Mouse (Mus musculus): Measurements from ENCODE around the gene Gm33815.
"Not testable (repeated sequence)": the region's sequence is repeated elsewhere in the genome, so short reads cannot be mapped to it uniquely, and the experiment has no call there.

Gene Gm33815

DNA sequence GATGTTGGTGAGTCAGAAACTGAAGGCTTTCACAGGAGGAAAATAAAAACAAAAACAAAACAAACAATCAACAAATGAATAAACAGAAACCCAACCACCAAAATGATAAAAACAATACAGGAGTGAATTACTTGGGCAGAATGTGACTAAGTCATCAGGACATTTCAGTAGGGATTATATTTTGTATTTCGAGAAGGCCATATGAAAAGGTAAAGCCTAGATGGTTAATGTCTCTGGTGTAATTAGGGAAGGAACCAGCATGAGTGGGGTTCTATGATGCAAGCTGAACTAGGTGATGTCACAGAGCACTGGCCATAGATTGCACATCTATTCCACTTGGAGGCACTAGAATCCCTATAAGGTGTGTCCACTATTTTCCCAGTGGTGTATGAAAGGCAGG lies at the start of gene Gm33815:
Gene Gm33815 (plus strand): TSS at position 301 of the 400 bp plus-strand sequence.
- DNase-seq: not testable (repeated sequence)

Data from kidney, postnatal 14 days (tissue).